Mouse (Mus musculus): ENCODE data around the gene Zfhx3. TPM values are rescaled to one million over a fixed set of nuclear protein-coding genes. Genes with fewer than 3 reads are reported as not detected.

The Zfhx3 gene
- polyA plus RNA-seq, 1 experiment from 2014 or later = 32.2 TPM

- Histone ChIP-seq H3K9me3 (ENCODE audit: control insufficient read depth, low read length) (no peaks in the 10 kb centered on the region), H3K27me3 (ENCODE audit: control insufficient read depth, insufficient read depth, low read length) (no peaks in the 10 kb centered on the region), H3K36me3 (ENCODE audit: control insufficient read depth, insufficient read depth, low read length) (no peaks in the 10 kb centered on the region), H3K27ac (ENCODE audit: low read depth, low read length) (no peak overlapping the region), H3K9ac (replicated peaks; ENCODE audit: low read depth, low read length) (no peak overlapping the region), H3K4me3 (ENCODE audit: low read depth, low read length) (no peak overlapping the region), H3K4me2 (ENCODE audit: low read depth, low read length) (no peak overlapping the region), H3K4me1 (ENCODE audit: control insufficient read depth, insufficient read depth, low read length) (peaks cover 4% of the 10 kb centered on the region; the same call in 1 of the 2 replicates)
- ATAC-seq (ENCODE audit: low read depth) = no peak
- WGBS = 17% methylated on average over 5 of the region's 5 CpGs
These were observed 490.9 kb downstream of the Zfhx3 start for GRCm38 (mm10) chr8:108433321-108433720.

- H3K4me1 ChIP-seq (ENCODE audit: control insufficient read depth, insufficient read depth, low read length) = peaks cover 4% of the 10 kb centered on the region; the same call in 1 of the 2 replicates
- H3K36me3 ChIP-seq (ENCODE audit: control insufficient read depth, insufficient read depth, low read length) = no peaks in the 10 kb centered on the region
- no peaks in the 10 kb centered on the region for H3K27me3 ChIP-seq (ENCODE audit: control insufficient read depth, insufficient read depth, low read length)
- no peak overlapping the region for H3K27ac ChIP-seq (ENCODE audit: low read depth, low read length)
- H3K9me3 ChIP-seq (ENCODE audit: control insufficient read depth, low read length) = no peaks in the 10 kb centered on the region
- no peak overlapping the region for H3K4me2 ChIP-seq (ENCODE audit: low read depth, low read length)
- H3K4me3 ChIP-seq (ENCODE audit: low read depth, low read length) = no peak overlapping the region
- no peak overlapping the region for H3K9ac ChIP-seq (replicated peaks; ENCODE audit: low read depth, low read length)
- 89% methylated on average over 4 of the region's 4 CpGs for WGBS
- ATAC-seq (ENCODE audit: low read depth) = no peak
These were observed 492.1 kb downstream of the Zfhx3 start for GRCm38 (mm10) chr8:108434510-108434909.

GRCm38 (mm10) chr8:108436336-108436735, 493.9 kb downstream of the Zfhx3 start:
- Histone ChIP-seq H3K4me3 (ENCODE audit: low read depth, low read length) (no peak overlapping the region), H3K27ac (ENCODE audit: low read depth, low read length) (no peak overlapping the region), H3K27me3 (ENCODE audit: control insufficient read depth, insufficient read depth, low read length) (no peaks in the 10 kb centered on the region), H3K9ac (replicated peaks; ENCODE audit: low read depth, low read length) (no peak overlapping the region), H3K4me2 (ENCODE audit: low read depth, low read length) (no peak overlapping the region), H3K9me3 (ENCODE audit: control insufficient read depth, low read length) (no peaks in the 10 kb centered on the region), H3K4me1 (ENCODE audit: control insufficient read depth, insufficient read depth, low read length) (peaks cover 4% of the 10 kb centered on the region; the same call in 1 of the 2 replicates), H3K36me3 (ENCODE audit: control insufficient read depth, insufficient read depth, low read length) (no peaks in the 10 kb centered on the region)
- WGBS = 40% methylated on average over 12 of the region's 12 CpGs
- ATAC-seq (ENCODE audit: low read depth) = no peak

GRCm38 (mm10) chr8:108437316-108437830, 494.9 kb downstream of the Zfhx3 start:
- no peak overlapping the region for H3K27ac ChIP-seq (ENCODE audit: low read depth, low read length)
- H3K4me1 ChIP-seq (ENCODE audit: control insufficient read depth, insufficient read depth, low read length) = peaks cover 4% of the 10 kb centered on the region; the same call in 1 of the 2 replicates
- no peak overlapping the region for H3K4me3 ChIP-seq (ENCODE audit: low read depth, low read length)
- H3K9ac ChIP-seq (replicated peaks; ENCODE audit: low read depth, low read length) = no peak overlapping the region
- H3K27me3 ChIP-seq (ENCODE audit: control insufficient read depth, insufficient read depth, low read length) = no peaks in the 10 kb centered on the region
- no peaks in the 10 kb centered on the region for H3K9me3 ChIP-seq (ENCODE audit: control insufficient read depth, low read length)
- H3K36me3 ChIP-seq (ENCODE audit: control insufficient read depth, insufficient read depth, low read length) = no peaks in the 10 kb centered on the region
- H3K4me2 ChIP-seq (ENCODE audit: low read depth, low read length) = no peak overlapping the region
- 53% methylated on average over 13 of the region's 13 CpGs for WGBS
- 0 out of 2 replicates have a peak, but pooled peaks have one; percentile 17 for ATAC-seq (ENCODE audit: low read depth)

- no peak for ATAC-seq (ENCODE audit: low read depth)
- WGBS = 71% methylated on average over 3 of the region's 3 CpGs
These were observed 498.0 kb downstream of the Zfhx3 start for GRCm38 (mm10) chr8:108440476-108440875.

GRCm38 (mm10) chr8:108450847-108451246, 508.4 kb downstream of the Zfhx3 start:
- Histone ChIP-seq H3K9me3 (ENCODE audit: control insufficient read depth, low read length) (no peaks in the 10 kb centered on the region), H3K9ac (replicated peaks; ENCODE audit: low read depth, low read length) (no peak overlapping the region), H3K36me3 (ENCODE audit: control insufficient read depth, insufficient read depth, low read length) (no peaks in the 10 kb centered on the region), H3K4me1 (ENCODE audit: control insufficient read depth, insufficient read depth, low read length) (peaks cover 3% of the 10 kb centered on the region; the same call in 1 of the 2 replicates), H3K4me3 (ENCODE audit: low read depth, low read length) (no peak overlapping the region), H3K27me3 (ENCODE audit: control insufficient read depth, insufficient read depth, low read length) (no peaks in the 10 kb centered on the region), H3K4me2 (ENCODE audit: low read depth, low read length) (no peak overlapping the region), H3K27ac (ENCODE audit: low read depth, low read length) (no peak overlapping the region)
- WGBS = 12% methylated on average over 8 of the region's 8 CpGs
- ATAC-seq (ENCODE audit: low read depth) = no peak

More at GRCm38 (mm10) chr8:108440476-108440875, 498.0 kb downstream of the Zfhx3 start:
- H3K27me3 ChIP-seq (ENCODE audit: control insufficient read depth, insufficient read depth, low read length) = no peaks in the 10 kb centered on the region
- H3K36me3 ChIP-seq (ENCODE audit: control insufficient read depth, insufficient read depth, low read length) = no peaks in the 10 kb centered on the region
- H3K9ac ChIP-seq (replicated peaks; ENCODE audit: low read depth, low read length) = no peak overlapping the region
- H3K9me3 ChIP-seq (ENCODE audit: control insufficient read depth, low read length) = no peaks in the 10 kb centered on the region
- no peak overlapping the region for H3K27ac ChIP-seq (ENCODE audit: low read depth, low read length)
- H3K4me1 ChIP-seq (ENCODE audit: control insufficient read depth, insufficient read depth, low read length) = no peaks in the 10 kb centered on the region
- H3K4me3 ChIP-seq (ENCODE audit: low read depth, low read length) = no peak overlapping the region
- no peak overlapping the region for H3K4me2 ChIP-seq (ENCODE audit: low read depth, low read length)

- no peak overlapping the region for H3K4me3 ChIP-seq (ENCODE audit: low read depth, low read length)
- peaks cover 13% of the 10 kb centered on the region for H3K9me3 ChIP-seq (ENCODE audit: control insufficient read depth, low read length)
- WGBS = 22% methylated on average over 18 of the region's 18 CpGs
- ATAC-seq (ENCODE audit: low read depth) = peak; percentile 79
- H3K27ac ChIP-seq (ENCODE audit: low read depth, low read length) = peak overlapping the region; percentile 66
- H3K27me3 ChIP-seq (ENCODE audit: control insufficient read depth, insufficient read depth, low read length) = no peaks in the 10 kb centered on the region
- no peak overlapping the region for H3K4me2 ChIP-seq (ENCODE audit: low read depth, low read length)
- no peaks in the 10 kb centered on the region for H3K36me3 ChIP-seq (ENCODE audit: control insufficient read depth, insufficient read depth, low read length)
- peaks cover 3% of the 10 kb centered on the region; the same call in 1 of the 2 replicates for H3K4me1 ChIP-seq (ENCODE audit: control insufficient read depth, insufficient read depth, low read length)
- H3K9ac ChIP-seq (replicated peaks; ENCODE audit: low read depth, low read length) = no peak overlapping the region
These were observed 512.3 kb downstream of the Zfhx3 start for GRCm38 (mm10) chr8:108454561-108455311.

- no peaks in the 10 kb centered on the region for H3K27me3 ChIP-seq (ENCODE audit: control insufficient read depth, insufficient read depth, low read length)
- H3K9ac ChIP-seq (replicated peaks; ENCODE audit: low read depth, low read length) = no peak overlapping the region
- peak overlapping the region; percentile 13; the same call in 1 of the 2 replicates for H3K27ac ChIP-seq (ENCODE audit: low read depth, low read length)
- ATAC-seq (ENCODE audit: low read depth) = no peak
- WGBS = 45% methylated on average over 6 of the region's 6 CpGs
- H3K36me3 ChIP-seq (ENCODE audit: control insufficient read depth, insufficient read depth, low read length) = no peaks in the 10 kb centered on the region
- no peak overlapping the region for H3K4me3 ChIP-seq (ENCODE audit: low read depth, low read length)
- H3K4me2 ChIP-seq (ENCODE audit: low read depth, low read length) = no peak overlapping the region
- peaks cover 10% of the 10 kb centered on the region; the same call in 1 of the 2 replicates for H3K4me1 ChIP-seq (ENCODE audit: control insufficient read depth, insufficient read depth, low read length)
- no peaks in the 10 kb centered on the region for H3K9me3 ChIP-seq (ENCODE audit: control insufficient read depth, low read length)
These were observed 524.2 kb downstream of the Zfhx3 start for GRCm38 (mm10) chr8:108466653-108467052.

Data from neural tube, embryonic 14.5 days (tissue).